Mouse (Mus musculus) spleen, postnatal 10 days (tissue): ENCODE results near the gene Gm37240.

Experiments
- DNase-seq, 2 experiments: peaks; one replicate each; pipeline ENCODE4 v3.0.0; 2021 to 2022; ENCODE audit warnings: low spot score in 2 of 2

Gm37240 gene

GRCm38 (mm10) chr3:85827283-85827682 lies 60.0 kb downstream of the Gm37240 start:
- no peak for DNase-seq

- no peak for DNase-seq
Observed at GRCm38 (mm10) chr3:85820839-85821548, 66.3 kb downstream of the Gm37240 start.

- no peak for DNase-seq
Observed at GRCm38 (mm10) chr3:85819319-85819718, 68.0 kb downstream of the Gm37240 start.

- no peak for DNase-seq
Observed at GRCm38 (mm10) chr3:85817191-85817590, 70.1 kb downstream of the Gm37240 start, which contains the start of gene Fam160a1. TSS of gene Fam160a1 (minus strand) at chr3:85817291.

GRCm38 (mm10) chr3:85814241-85814640 lies 73.1 kb downstream of the Gm37240 start:
- DNase-seq = no peak

- DNase-seq = no peak
Observed at GRCm38 (mm10) chr3:85813101-85814014, 74.0 kb downstream of the Gm37240 start.

GRCm38 (mm10) chr3:85812010-85812409 lies 75.3 kb downstream of the Gm37240 start:
- no peak for DNase-seq

GRCm38 (mm10) chr3:85793166-85793565 lies 94.2 kb downstream of the Gm37240 start:
- no peak for DNase-seq

GRCm38 (mm10) chr3:85789748-85790147 lies 97.6 kb downstream of the Gm37240 start:
- no peak for DNase-seq

- DNase-seq = no peak
Observed at GRCm38 (mm10) chr3:85786501-85786900, 100.8 kb downstream of the Gm37240 start.

GRCm38 (mm10) chr3:85780906-85781305 lies 106.4 kb downstream of the Gm37240 start:
- no peak for DNase-seq

GRCm38 (mm10) chr3:85780332-85780731 lies 107.0 kb downstream of the Gm37240 start:
- DNase-seq = no peak

GRCm38 (mm10) chr3:85777841-85778240 lies 109.5 kb downstream of the Gm37240 start:
- DNase-seq = no peak

GRCm38 (mm10) chr3:85777356-85777755 lies 110.0 kb downstream of the Gm37240 start:
- no peak for DNase-seq

- no peak for DNase-seq
Observed at GRCm38 (mm10) chr3:85776707-85777106, 110.6 kb downstream of the Gm37240 start.

GRCm38 (mm10) chr3:85776126-85776525 lies 111.2 kb downstream of the Gm37240 start:
- no peak for DNase-seq

- no peak for DNase-seq
Observed at GRCm38 (mm10) chr3:85773886-85774285, 113.4 kb downstream of the Gm37240 start.

GRCm38 (mm10) chr3:85773425-85773824 lies 113.9 kb downstream of the Gm37240 start:
- no peak for DNase-seq

GRCm38 (mm10) chr3:85764937-85765337 lies 122.4 kb downstream of the Gm37240 start:
- DNase-seq = no peak

GRCm38 (mm10) chr3:85764008-85764834 lies 123.1 kb downstream of the Gm37240 start:
- no peak for DNase-seq

GRCm38 (mm10) chr3:85757944-85758343 lies 129.4 kb downstream of the Gm37240 start:
- DNase-seq = no peak

- no peak for DNase-seq
Observed at GRCm38 (mm10) chr3:85757435-85757834, 129.9 kb downstream of the Gm37240 start.
